Mouse (Mus musculus) limb, embryonic 13.5 days (tissue): ENCODE measurements around the gene Nelfcd. TPM values are rescaled to one million over a fixed set of nuclear protein-coding genes. Genes with fewer than 3 reads are reported as not detected.

Experiments used
- ATAC-seq: fragments of 200-750 bp; cut with Nextera tagmentation; 2 replicates; pipeline ENCODE4 v1.8.0; 2017; ENCODE audit warnings: low read depth, moderate number of reproducible peaks, moderate TSS enrichment; ENCODE audit not compliant: low FRiP score
- H3K27ac ChIP-seq: fragments of 300-500 bp; sonication (generic); 2 replicates; pipeline ENCODE4 v1.5.1; 2015; ENCODE audit warnings: inconsistent platforms, mild to moderate bottlenecking, moderate library complexity
- H3K27me3 ChIP-seq: fragments of 300-500 bp; sonication (generic); 2 replicates; pipeline ENCODE4 v1.6.1; 2015; ENCODE audit warnings: mild to moderate bottlenecking, inconsistent platforms
- H3K36me3 ChIP-seq: fragments of 300-500 bp; sonication (generic); 2 replicates; pipeline ENCODE4 v1.6.1; 2015; ENCODE audit warnings: inconsistent platforms, mild to moderate bottlenecking, moderate library complexity
- H3K4me1 ChIP-seq: fragments of 300-500 bp; sonication (generic); 2 replicates; pipeline ENCODE4 v1.6.1; 2015; ENCODE audit warnings: inconsistent platforms
- H3K4me2 ChIP-seq: fragments of 300-500 bp; sonication (generic); replicated peaks from 2 replicates; pipeline ENCODE4 v1.6.1; 2015; ENCODE audit warnings: inconsistent platforms, mild to moderate bottlenecking, moderate library complexity
- H3K4me3 ChIP-seq: fragments of 300-500 bp; sonication (generic); 2 replicates; pipeline ENCODE4 v1.5.1; 2015; ENCODE audit warnings: moderate library complexity, mild to moderate bottlenecking, inconsistent platforms
- H3K9ac ChIP-seq: fragments of 300-500 bp; sonication (generic); 2 replicates; pipeline ENCODE4 v1.6.1; 2015; ENCODE audit warnings: mild to moderate bottlenecking, inconsistent platforms
- H3K9me3 ChIP-seq: fragments of 300-500 bp; sonication (generic); 2 replicates; pipeline ENCODE4 v1.6.1; 2016; ENCODE audit warnings: inconsistent platforms
- WGBS: fragments of 180-500 bp; shearing (Covaris S2); methylation state at CpG from one replicate; pipeline ENCODE4 v1.1.7; 2015; 5-methylcytosine and 5-hydroxymethylcytosine counted together
- polyA plus RNA-seq: library from polyadenylated mRNA; unstranded; fragments of >200 nt; fragmentation: Nextera tagmentation; extraction: Ambion mirVana; gene quantifications from 2 replicates; pipeline ENCODE4 v1.2.1, GENCODE M21; 2015

Nelfcd gene
- polyA plus RNA-seq, 1 experiment from 2014 or later, result 144 TPM

GRCm38 (mm10) chr2:174415001-174415730 lies 438 bp upstream of the Nelfcd start:
- Histone ChIP-seq H3K27me3 (no peaks in the 10 kb centered on the region), H3K9me3 (no peaks in the 10 kb centered on the region), H3K9ac (no peak overlapping the region), H3K4me2 (peak overlapping the region; percentile 81), H3K4me1 (peaks cover 14% of the 10 kb centered on the region), H3K4me3 (peak overlapping the region; percentile 90), H3K27ac (no peak overlapping the region), H3K36me3 (peaks cover 14% of the 10 kb centered on the region)
- 46% methylated on average over 18 of the region's 18 CpGs for WGBS
- peak; percentile 33 for ATAC-seq

DNA sequence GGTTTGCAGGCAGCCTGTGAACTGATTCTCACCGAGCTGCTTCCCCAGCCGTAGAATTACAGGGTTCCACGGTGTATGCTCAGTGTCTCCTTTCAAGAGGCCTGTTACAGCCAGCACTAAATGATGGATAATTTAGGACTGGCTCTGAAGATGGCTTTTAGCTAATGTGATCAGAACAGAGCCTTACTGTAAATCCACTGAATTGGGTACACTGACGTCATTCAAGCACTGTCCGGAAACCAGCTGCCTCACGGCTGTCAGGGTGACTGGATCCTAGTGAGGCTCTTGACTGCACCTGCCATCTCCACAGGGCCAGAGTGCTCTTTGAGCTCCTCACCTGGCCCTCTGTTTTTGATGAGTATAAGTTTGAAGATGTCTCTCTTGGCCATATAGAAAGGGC lies 5.5 kb downstream of the Nelfcd start:
- H3K36me3 ChIP-seq, result peaks cover 73% of the 10 kb centered on the region
- peaks cover 14% of the 10 kb centered on the region for H3K4me1 ChIP-seq
- no peak for ATAC-seq
- H3K4me3 ChIP-seq, result no peak overlapping the region
- no peak overlapping the region for H3K4me2 ChIP-seq
- WGBS, result 84% methylated on average over 6 of the region's 6 CpGs
- H3K9ac ChIP-seq, result no peak overlapping the region
- no peaks in the 10 kb centered on the region for H3K9me3 ChIP-seq
- H3K27me3 ChIP-seq, result no peaks in the 10 kb centered on the region
- no peak overlapping the region for H3K27ac ChIP-seq

GRCm38 (mm10) chr2:174424301-174425085 lies 8.9 kb downstream of the Nelfcd start:
- no peak for ATAC-seq

GRCm38 (mm10) chr2:174426856-174427255 lies 11.3 kb downstream of the Nelfcd start:
- H3K4me1 ChIP-seq, result peaks cover 5% of the 10 kb centered on the region; the same call in 1 of the 2 replicates
- ATAC-seq, result no peak
- no peaks in the 10 kb centered on the region for H3K9me3 ChIP-seq
- H3K27ac ChIP-seq, result no peak overlapping the region
- no peak overlapping the region for H3K4me3 ChIP-seq
- no peak overlapping the region for H3K4me2 ChIP-seq
- H3K9ac ChIP-seq, result no peak overlapping the region
- H3K27me3 ChIP-seq, result no peaks in the 10 kb centered on the region
- 94% methylated on average over 12 of the region's 12 CpGs for WGBS
- peaks cover 89% of the 10 kb centered on the region for H3K36me3 ChIP-seq

More at GRCm38 (mm10) chr2:174424301-174425085, 8.9 kb downstream of the Nelfcd start:
- WGBS, result 87% methylated on average over 11 of the region's 11 CpGs
- Histone ChIP-seq H3K36me3 (peaks cover 100% of the 10 kb centered on the region), H3K27ac (no peak overlapping the region), H3K4me3 (no peak overlapping the region), H3K27me3 (no peaks in the 10 kb centered on the region), H3K9me3 (no peaks in the 10 kb centered on the region), H3K4me2 (no peak overlapping the region), H3K4me1 (peaks cover 4% of the 10 kb centered on the region; the same call in 1 of the 2 replicates), H3K9ac (no peak overlapping the region)

DNA sequence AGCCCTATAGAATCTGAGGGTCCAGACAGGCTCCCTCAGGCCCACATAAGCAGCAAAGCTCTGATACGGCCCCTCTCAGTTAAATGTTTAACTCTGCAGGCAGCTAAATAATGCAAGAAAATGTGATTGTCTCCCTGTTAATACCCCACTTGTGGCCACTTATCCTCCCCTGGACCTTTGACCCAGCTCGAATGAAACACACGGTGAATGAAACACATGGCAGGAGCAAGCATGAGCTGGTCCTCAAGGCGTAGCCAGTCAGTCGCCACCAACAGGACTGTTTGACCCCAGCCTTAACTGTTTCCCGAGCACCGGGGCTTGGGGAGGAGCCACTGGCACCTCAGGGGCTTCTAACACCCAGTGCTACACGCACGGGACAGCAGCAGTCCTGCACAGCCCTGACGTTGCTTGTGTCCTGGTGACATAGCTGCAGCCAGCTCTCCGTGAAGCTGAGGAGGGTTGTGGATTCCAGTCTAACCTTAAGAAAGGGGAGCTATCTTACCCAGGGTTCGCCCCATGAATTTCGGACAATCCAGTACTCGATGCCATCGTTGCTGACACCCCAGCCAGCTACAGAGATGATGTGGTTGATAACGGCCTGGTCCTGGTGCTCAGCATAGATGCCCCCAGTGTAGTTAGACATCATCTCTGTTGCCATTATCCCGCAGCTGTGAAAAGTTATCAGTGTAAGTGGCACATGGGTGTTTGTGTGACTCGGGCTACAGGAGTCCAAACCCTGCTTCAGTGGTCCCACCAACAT lies 12.7 kb downstream of the Nelfcd start:
- Histone ChIP-seq H3K9ac (no peak overlapping the region; the same call in 1 of the 2 replicates), H3K27ac (no peak overlapping the region), H3K27me3 (no peaks in the 10 kb centered on the region), H3K36me3 (peaks cover 86% of the 10 kb centered on the region), H3K4me2 (no peak overlapping the region), H3K4me3 (no peak overlapping the region), H3K9me3 (no peaks in the 10 kb centered on the region), H3K4me1 (peaks cover 5% of the 10 kb centered on the region; the same call in 1 of the 2 replicates)
- WGBS, result 87% methylated on average over 18 of the region's 18 CpGs
- ATAC-seq, result no peak

- peaks cover 84% of the 10 kb centered on the region for H3K36me3 ChIP-seq
- ATAC-seq, result no peak
Observed at GRCm38 (mm10) chr2:174428996-174429591, 13.5 kb downstream of the Nelfcd start.

DNA sequence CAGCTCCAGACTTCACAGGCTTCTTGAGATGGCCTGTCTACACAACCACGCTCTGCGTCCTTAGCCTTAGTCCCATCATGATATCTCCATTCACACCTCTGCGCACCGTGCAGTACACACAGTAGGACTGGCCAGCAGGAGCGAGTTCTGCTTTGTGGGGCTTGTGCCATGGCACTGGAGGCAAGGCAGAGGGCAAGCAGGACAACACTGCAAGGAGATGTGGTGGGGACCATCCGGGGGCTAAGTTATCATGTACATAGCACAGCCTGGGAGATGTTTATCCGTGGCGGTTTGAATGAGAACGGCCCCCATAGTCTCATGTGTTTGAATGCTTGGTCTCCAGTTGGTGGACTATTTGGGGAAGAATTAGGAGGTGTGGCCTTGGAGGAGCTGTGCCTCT lies 19.3 kb downstream of the Nelfcd start:
- no peak for ATAC-seq
- H3K4me1 ChIP-seq, result peaks cover 25% of the 10 kb centered on the region
- H3K4me2 ChIP-seq, result no peak overlapping the region
- peaks cover 53% of the 10 kb centered on the region for H3K36me3 ChIP-seq
- H3K4me3 ChIP-seq, result no peak overlapping the region
- H3K9ac ChIP-seq, result no peak overlapping the region
- H3K27ac ChIP-seq, result no peak overlapping the region
- H3K27me3 ChIP-seq, result no peaks in the 10 kb centered on the region
- no peaks in the 10 kb centered on the region for H3K9me3 ChIP-seq
- 95% methylated on average over 9 of the region's 9 CpGs for WGBS

More at GRCm38 (mm10) chr2:174428996-174429591, 13.5 kb downstream of the Nelfcd start:
- Histone ChIP-seq H3K27ac (no peak overlapping the region), H3K9ac (no peak overlapping the region), H3K4me2 (no peak overlapping the region), H3K9me3 (no peaks in the 10 kb centered on the region), H3K27me3 (no peaks in the 10 kb centered on the region), H3K4me3 (no peak overlapping the region), H3K4me1 (peaks cover 5% of the 10 kb centered on the region; the same call in 1 of the 2 replicates)
- 75% methylated on average over 10 of the region's 10 CpGs for WGBS

GRCm38 (mm10) chr2:174436076-174436701 lies 20.6 kb downstream of the Nelfcd start:
- Histone ChIP-seq H3K36me3 (peaks cover 42% of the 10 kb centered on the region), H3K27ac (no peak overlapping the region), H3K9me3 (no peaks in the 10 kb centered on the region), H3K9ac (no peak overlapping the region), H3K4me1 (peaks cover 25% of the 10 kb centered on the region), H3K27me3 (no peaks in the 10 kb centered on the region), H3K4me2 (no peak overlapping the region), H3K4me3 (no peak overlapping the region)
- WGBS, result 87% methylated on average over 26 of the region's 26 CpGs
- ATAC-seq, result no peak

DNA sequence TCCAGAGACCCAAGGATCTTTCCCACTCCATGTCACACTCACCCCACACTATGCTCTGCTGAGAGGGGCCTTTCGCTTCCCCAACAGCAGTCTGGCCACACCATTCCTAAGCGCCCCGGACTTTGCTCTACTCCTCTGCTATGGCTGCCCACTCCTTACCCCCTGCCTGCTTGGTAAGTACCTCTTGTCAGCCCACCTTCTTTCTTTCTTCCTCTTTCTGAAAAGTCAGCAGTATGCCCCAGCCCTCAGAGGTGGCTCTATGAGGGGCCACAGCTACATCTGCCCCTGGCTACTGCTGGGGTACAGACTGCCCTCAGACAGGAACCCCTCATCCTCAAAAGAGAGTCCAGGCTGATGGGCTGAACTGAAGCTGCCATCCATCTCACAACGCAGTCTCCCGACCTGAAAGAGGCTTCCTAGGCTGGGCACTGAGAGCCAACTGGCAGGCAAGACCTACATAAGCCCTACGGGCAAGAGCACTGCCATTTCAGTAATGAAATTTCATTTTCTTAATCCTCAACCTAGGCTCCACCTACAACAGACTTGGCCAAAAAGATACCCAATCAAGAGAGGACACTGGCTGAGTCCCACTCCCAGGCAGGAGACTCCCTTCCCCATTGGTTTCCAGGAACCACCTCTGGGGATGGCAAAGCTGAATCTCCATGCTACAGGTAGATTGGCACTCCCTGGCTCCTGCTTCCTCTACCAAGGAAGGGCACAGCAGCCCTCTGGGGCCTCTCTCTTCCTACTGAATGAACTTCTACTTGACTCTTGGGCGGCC lies 21.5 kb downstream of the Nelfcd start:
- Histone ChIP-seq H3K36me3 (peaks cover 42% of the 10 kb centered on the region), H3K9ac (0 out of 2 replicates have a peak overlapping the region, but pooled peaks have one; percentile 9), H3K4me1 (peaks cover 25% of the 10 kb centered on the region), H3K4me3 (no peak overlapping the region), H3K4me2 (peak overlapping the region; percentile 81; the same call in 1 of the 2 replicates), H3K27ac (no peak overlapping the region), H3K9me3 (no peaks in the 10 kb centered on the region), H3K27me3 (no peaks in the 10 kb centered on the region)
- ATAC-seq, result no peak
- WGBS, result 92% methylated on average over 7 of the region's 7 CpGs

DNA sequence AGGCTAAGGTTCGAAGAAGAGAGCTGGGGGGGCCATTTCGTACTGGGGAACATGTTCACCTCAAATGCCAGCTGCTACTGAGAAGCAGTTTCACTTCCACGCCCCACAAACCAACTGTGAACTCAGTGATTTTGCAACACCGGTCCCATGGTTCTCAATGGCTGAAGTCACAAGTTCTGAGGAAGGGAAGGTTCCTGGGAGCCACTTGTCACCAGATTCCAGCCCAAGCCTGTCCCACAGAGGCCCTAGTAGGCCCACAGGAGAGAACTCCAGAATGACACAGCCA lies 22.0 kb downstream of the Nelfcd start:
- Histone ChIP-seq H3K4me1 (peaks cover 27% of the 10 kb centered on the region), H3K36me3 (peaks cover 37% of the 10 kb centered on the region), H3K4me3 (peak overlapping the region; percentile 62), H3K9ac (no peak overlapping the region), H3K4me2 (peak overlapping the region; percentile 81), H3K27me3 (no peaks in the 10 kb centered on the region), H3K9me3 (no peaks in the 10 kb centered on the region), H3K27ac (no peak overlapping the region)
- WGBS, result 93% methylated on average over 4 of the region's 4 CpGs
- ATAC-seq, result no peak

DNA sequence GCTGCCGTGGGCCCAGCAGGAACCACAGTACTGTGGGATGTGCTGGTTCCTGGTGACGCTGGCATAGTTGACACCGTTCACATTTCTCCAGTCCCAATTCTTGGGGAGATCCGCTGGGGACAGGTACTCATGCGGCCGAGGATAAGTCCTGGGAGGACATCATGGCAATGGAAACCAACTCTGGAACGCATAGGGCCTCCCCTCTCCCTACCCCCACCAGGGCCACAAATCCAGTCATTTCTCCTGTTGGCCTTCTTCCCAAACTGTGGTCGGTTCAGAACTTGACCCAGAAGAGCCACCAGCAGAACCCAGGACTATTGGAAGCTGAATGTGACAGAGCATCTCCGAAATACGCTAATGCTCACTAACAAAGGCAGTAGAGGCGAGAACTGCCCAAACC lies 22.6 kb downstream of the Nelfcd start:
- Histone ChIP-seq H3K4me2 (peak overlapping the region; percentile 81), H3K9me3 (no peaks in the 10 kb centered on the region), H3K27me3 (no peaks in the 10 kb centered on the region), H3K4me1 (peaks cover 32% of the 10 kb centered on the region), H3K36me3 (peaks cover 32% of the 10 kb centered on the region), H3K27ac (no peak overlapping the region), H3K9ac (peak overlapping the region; percentile 70), H3K4me3 (peak overlapping the region; percentile 62)
- WGBS, result 73% methylated on average over 11 of the region's 11 CpGs
- no peak for ATAC-seq
